Mouse (Mus musculus) thymus, adult 2 months (tissue): ENCODE data around the gene Cd209g. TPM values are rescaled to one million over a fixed set of nuclear protein-coding genes. Genes with fewer than 3 reads are reported as not detected.

Experiments
- DNase-seq: peaks from one replicate; pipeline ENCODE4 v3.0.0; 2021
- H3K27ac ChIP-seq: fragments of 200-500 bp; 2 replicates; pipeline ENCODE4 v1.5.1; 2012; ENCODE audit warnings: low read length, control low read depth; ENCODE audit not compliant: control insufficient read depth, insufficient read depth
- H3K27me3 ChIP-seq: fragments of 200-500 bp; 2 replicates; pipeline ENCODE4 v1.6.1; 2012; ENCODE audit warnings: mild to moderate bottlenecking, low read length, moderate library complexity, mixed read lengths; ENCODE audit not compliant: control insufficient read depth, insufficient read depth
- H3K36me3 ChIP-seq: fragments of 200-500 bp; 2 replicates; pipeline ENCODE4 v1.6.1; 2012; ENCODE audit warnings: mild to moderate bottlenecking, low read length, moderate library complexity; ENCODE audit not compliant: control insufficient read depth, insufficient read depth
- H3K4me1 ChIP-seq: fragments of 200-500 bp; replicated peaks from 2 replicates; pipeline ENCODE4 v1.6.1; 2012; ENCODE audit warnings: low read length; ENCODE audit not compliant: control insufficient read depth, insufficient read depth
- H3K4me3 ChIP-seq: fragments of 200-500 bp; 2 replicates; pipeline ENCODE4 v1.5.1; 2012; ENCODE audit warnings: mild to moderate bottlenecking, low read length, control low read depth, moderate library complexity; ENCODE audit not compliant: control insufficient read depth, insufficient read depth
- CTCF ChIP-seq: fragments of 200-500 bp; IDR thresholded peaks from 2 replicates; pipeline ENCODE4 v1.5.1; 2012; ENCODE audit warnings: mild to moderate bottlenecking, control low read depth, low read length, moderate library complexity, borderline replicate concordance; ENCODE audit not compliant: control insufficient read depth, poor library complexity, insufficient read depth; ENCODE audit errors: extremely low read depth
- POLR2A ChIP-seq: fragments of 200-500 bp; IDR thresholded peaks from 2 replicates; pipeline ENCODE4 v1.6.1; 2012; ENCODE audit warnings: mild to moderate bottlenecking, low read length, control low read depth, moderate library complexity; ENCODE audit not compliant: control insufficient read depth, poor library complexity, insufficient read depth; ENCODE audit errors: extremely low read depth
- WGBS: fragments of 180-500 bp; shearing (Covaris S2); methylation state at CpG from one replicate; pipeline ENCODE4 v1.1.7; 2018; 5-methylcytosine and 5-hydroxymethylcytosine counted together
- polyA plus RNA-seq: library from polyadenylated mRNA; depleted of rRNA; stranded (reverse); fragments of >200 nt; gene quantifications from 2 replicates; pipeline ENCODE4 v1.2.3, GENCODE M21; 2012

Gene Cd209g
- polyA plus RNA-seq, 1 experiment = 5.7 TPM

- Histone ChIP-seq H3K4me3 (no peak overlapping the region), H3K27ac (no peak overlapping the region), H3K4me1 (no peaks in the 10 kb centered on the region), H3K27me3 (no peaks in the 10 kb centered on the region; the same call in 1 of the 2 replicates), H3K36me3 (no peaks in the 10 kb centered on the region)
- TF ChIP-seq POLR2A (no peak), CTCF (no peak)
- no peak for DNase-seq
Measured at GRCm38 (mm10) chr8:4154878-4155277, 21.0 kb downstream of the Cd209g start.

- TF ChIP-seq CTCF = no peak
- no peak for TF ChIP-seq POLR2A
- peaks cover 16% of the 10 kb centered on the region for H3K4me1 ChIP-seq
- H3K27ac ChIP-seq = peak overlapping the region; percentile 95
- peak; percentile 46 for DNase-seq
- no peaks in the 10 kb centered on the region for H3K36me3 ChIP-seq
- no peak overlapping the region for H3K4me3 ChIP-seq
- H3K27me3 ChIP-seq = no peaks in the 10 kb centered on the region
- 6% methylated on average over 4 of the region's 4 CpGs for WGBS
Measured at GRCm38 (mm10) chr8:4162786-4163185, 28.9 kb downstream of the Cd209g start.

DNA sequence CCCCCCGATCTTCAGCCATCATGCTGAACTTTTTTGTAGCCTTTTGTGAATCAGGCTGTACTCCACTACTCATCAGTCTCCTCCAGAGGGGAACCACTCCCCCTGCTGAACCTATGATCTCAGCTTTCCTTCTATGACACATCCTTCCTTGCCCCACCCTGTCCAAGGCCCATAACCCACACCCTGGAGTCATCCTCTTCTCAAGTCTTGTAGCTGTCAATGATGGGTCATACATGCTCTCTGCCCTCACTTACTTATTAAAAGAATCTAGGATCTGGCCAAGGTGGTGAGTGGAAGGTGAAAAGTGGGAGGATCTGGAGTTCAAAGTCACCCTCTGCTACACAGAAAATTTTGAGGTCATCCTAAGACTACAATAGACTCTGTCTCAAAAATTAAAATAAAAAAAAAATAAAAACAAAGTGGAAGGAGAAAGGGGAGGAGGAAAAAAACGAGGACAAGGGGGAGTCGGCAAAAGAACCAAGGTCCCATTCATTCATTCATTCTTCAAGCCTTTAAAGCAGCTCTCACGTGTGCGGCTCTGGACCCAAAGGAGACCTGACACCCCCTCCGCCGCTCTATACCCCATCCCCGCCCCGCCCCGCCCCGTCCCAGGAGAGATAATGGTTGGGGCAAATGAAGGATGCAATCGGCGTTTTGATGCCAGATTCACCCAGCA is 31.4 kb downstream of the Cd209g start:
- TF ChIP-seq POLR2A = no peak
- TF ChIP-seq CTCF = no peak
- no peaks in the 10 kb centered on the region for H3K36me3 ChIP-seq
- H3K27me3 ChIP-seq = no peaks in the 10 kb centered on the region
- 5% methylated on average over 13 of the region's 13 CpGs for WGBS
- no peak for DNase-seq
- peak overlapping the region; percentile 59 for H3K4me3 ChIP-seq
- H3K27ac ChIP-seq = no peak overlapping the region
- H3K4me1 ChIP-seq = peaks cover 18% of the 10 kb centered on the region

DNA sequence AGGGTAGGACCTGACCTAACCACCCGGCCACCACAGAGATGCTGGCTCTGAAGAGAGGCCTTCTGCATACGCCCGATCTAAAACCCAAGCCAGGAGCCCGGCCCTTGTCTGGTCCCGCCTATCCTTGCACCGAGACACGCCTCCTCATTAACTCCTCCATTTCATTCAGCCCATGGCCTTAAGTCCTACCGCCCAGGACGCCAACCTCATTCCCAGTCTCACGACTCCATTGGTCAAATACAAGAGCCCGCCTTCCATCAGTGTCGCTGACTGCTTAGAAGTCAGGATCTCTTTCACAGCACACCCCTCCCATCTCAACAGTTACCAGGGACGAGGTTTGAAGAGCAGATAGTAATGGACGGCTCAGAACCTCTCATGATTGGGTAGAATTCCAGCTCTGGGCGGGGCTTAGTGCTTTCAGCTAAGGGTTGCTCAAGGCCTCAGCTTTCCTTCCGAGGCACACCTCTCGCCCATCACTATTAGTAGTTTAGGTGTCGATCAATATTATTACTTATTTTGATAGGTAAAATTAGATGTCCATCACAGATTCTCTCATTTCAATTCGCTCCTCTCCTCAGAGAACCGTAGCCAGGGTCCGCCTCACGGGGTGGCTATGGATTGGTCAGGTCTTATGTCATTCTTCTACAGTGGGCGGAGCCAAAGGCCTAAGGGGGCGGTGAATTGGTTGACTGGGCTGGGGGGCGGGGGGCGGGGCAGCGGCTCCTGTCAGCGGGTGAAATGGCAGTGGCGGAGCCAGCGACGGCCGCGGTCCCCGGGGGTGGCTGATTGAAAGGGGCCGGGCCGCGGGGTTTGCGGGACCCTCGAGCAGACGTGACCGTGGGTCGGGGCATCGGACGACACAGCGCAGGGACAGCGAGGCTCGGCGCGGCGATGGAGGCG is 32.2 kb downstream of the Cd209g start, which contains the start of gene Evi5l:
Gene Evi5l, plus strand, starts transcription at position 716 of the 900 bp plus-strand sequence.
- Histone ChIP-seq H3K27ac (no peak within 1 kb of the TSS), H3K4me1 (peaks cover 18% of the 10 kb centered on the region), H3K27me3 (no peaks in the 10 kb centered on the region), H3K36me3 (no peaks in the 10 kb centered on the region), H3K4me3 (peak within 1 kb of the TSS; percentile 97)
- 0 out of 2 replicates have a peak, but pooled peaks have one; percentile 18 for TF ChIP-seq POLR2A
- 0 out of 2 replicates have a peak, but pooled peaks have one; percentile 10 for TF ChIP-seq CTCF
- DNase-seq = peak; percentile 99
- under 1% methylated on average over 51 of the region's 51 CpGs for WGBS

DNA sequence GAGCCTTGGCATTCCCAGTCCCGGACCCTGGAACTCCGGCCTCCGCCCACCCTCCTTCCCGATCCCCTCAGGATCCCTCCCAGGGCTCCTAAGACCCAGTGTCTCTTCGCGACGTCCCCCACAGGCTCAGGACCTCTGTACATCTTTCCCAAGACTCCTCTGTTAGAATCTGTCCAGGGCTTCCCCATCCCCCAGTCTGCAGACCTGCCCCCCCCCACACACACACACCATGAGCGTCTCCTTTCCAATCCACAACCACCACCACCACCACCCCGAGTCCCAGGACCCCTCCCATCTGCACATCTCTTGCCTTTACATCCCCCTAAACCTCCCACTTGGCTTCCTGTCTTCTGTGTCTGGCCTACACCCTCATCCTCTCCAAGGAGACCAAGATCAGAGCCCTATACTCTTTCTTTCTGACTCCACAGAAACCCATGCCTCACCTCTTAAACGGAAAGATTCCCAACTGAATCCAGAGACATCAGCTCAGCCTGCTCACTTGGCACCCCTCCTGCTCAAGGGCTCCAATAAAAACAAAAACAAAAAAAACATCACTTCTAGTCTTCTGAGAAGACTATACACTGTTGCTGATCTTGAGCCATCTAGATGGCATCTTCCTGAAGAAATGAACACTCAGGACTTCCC is 33.1 kb downstream of the Cd209g start:
- H3K27me3 ChIP-seq = no peaks in the 10 kb centered on the region
- H3K4me1 ChIP-seq = peaks cover 19% of the 10 kb centered on the region
- no peak overlapping the region for H3K27ac ChIP-seq
- H3K36me3 ChIP-seq = no peaks in the 10 kb centered on the region
- TF ChIP-seq POLR2A (no peak), CTCF (no peak)
- WGBS = 18% methylated on average over 10 of the region's 10 CpGs
- peak; percentile 25 for DNase-seq
- peak overlapping the region; percentile 97 for H3K4me3 ChIP-seq

GRCm38 (mm10) chr8:4167918-4168317 is 34.0 kb downstream of the Cd209g start:
- DNase-seq = no peak
- 89% methylated on average over 1 of the region's 1 CpGs for WGBS
- Histone ChIP-seq H3K27ac (no peak overlapping the region), H3K4me1 (peaks cover 18% of the 10 kb centered on the region), H3K27me3 (no peaks in the 10 kb centered on the region), H3K4me3 (no peak overlapping the region), H3K36me3 (no peaks in the 10 kb centered on the region)
- TF ChIP-seq POLR2A (no peak), CTCF (no peak)
